Mouse (Mus musculus): Measurements from ENCODE around the gene Myh11.
"Not testable (repeated sequence)": the region's sequence is repeated elsewhere in the genome, so short reads cannot be mapped to it uniquely, and the experiment has no call there.

The Myh11 gene

GRCm38 (mm10) chr16:14160941-14161340, 130.2 kb downstream of the Myh11 start:
- DNase-seq = no peak

DNA sequence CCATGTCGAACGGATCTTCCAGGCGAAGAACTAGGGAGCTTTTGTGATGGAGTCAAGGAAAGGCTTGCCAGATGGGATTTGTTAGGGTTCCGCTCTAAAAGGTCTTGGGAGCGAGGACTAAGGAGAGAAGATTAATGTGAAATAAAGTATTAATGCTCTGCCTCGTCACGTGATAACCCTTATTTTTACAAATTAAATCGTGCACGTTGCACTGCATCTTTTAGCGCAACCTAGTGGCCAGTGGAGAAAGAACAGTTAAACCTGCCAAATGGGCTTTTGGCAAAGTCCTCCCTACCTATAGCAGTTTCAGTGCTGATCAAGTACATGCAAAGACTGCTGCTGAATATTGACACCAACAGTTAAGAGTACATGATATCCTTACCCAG, 131.4 kb downstream of the Myh11 start:
- DNase-seq = peak; percentile 80

- DNase-seq = peak; percentile 100
Measured at GRCm38 (mm10) chr16:14158936-14159745, 132.0 kb downstream of the Myh11 start.

- DNase-seq = no peak
Measured at GRCm38 (mm10) chr16:14158536-14158935, 132.6 kb downstream of the Myh11 start.

DNA sequence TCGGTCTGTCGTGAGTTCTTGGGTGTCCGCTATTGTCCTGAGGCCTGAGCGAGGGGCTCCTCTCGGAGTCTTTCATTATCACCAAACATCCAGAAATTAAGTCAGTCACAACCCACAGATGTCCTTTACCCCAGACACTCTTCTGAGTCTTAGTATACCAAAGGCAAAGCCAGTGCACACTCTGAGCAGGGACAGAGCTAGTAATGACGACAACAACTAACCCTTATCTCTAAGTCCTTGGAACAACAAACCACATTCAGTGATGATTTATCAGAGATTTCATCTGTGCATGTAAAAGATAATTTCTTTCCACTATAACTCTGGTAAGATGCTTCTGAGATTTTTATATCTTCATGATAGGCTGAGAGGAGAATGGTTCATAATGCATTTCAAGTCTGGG, 134.9 kb downstream of the Myh11 start:
- DNase-seq = no peak

- not testable (repeated sequence) for DNase-seq
Measured at GRCm38 (mm10) chr16:14155638-14156037, 135.5 kb downstream of the Myh11 start.

DNA sequence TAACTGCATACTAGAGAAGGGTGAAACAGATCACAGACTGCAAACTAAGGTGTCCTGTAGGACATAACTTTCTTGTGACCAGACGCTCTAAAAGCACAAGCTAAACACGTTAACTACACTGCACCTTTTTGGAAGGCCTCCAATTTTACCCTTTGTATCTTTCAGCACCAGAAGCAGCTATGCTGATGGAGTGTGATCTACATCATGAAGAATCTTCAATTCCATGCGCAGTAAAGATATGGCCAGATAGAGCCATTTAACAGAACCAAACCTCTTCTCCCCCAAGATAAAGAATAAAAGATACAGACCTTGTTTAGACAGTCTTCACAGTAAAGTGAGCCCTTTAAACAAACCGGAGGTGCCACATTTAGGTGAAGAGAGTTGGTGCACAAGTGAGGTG, 139.5 kb downstream of the Myh11 start:
- no peak for DNase-seq

GRCm38 (mm10) chr16:14147712-14148111, 143.5 kb downstream of the Myh11 start:
- no peak for DNase-seq

All from lung, postnatal 14 days (tissue).